13 mouse cellular contexts compared by ENCODE assay signal in genomic region chr4:83467615-83468014, GRCm38 (mm10). TPM values are rescaled to one million over a fixed set of nuclear protein-coding genes. Genes with fewer than 3 reads are reported as not detected.
A peak's percentile ranks its signal among the peaks of the same experiment; 100 is the strongest.
DNase-seq lines count a peak whose midpoint lies in the region; ATAC-seq and TF ChIP-seq lines count a peak whose summit lies in the region.
"Had no signal": no experiment of that assay in that cellular context is flagged by ENCODE, and none has a peak within 500 bp of the region (broad histone marks: within the 10 kb centered on the region; RNA-seq: fewer than 3 reads in every experiment).

No protein-coding gene starts in this region.

- 58% methylated on average over 7 of the region's 7 CpGs for WGBS in hindbrain, postnatal 0 days
- WGBS in hindbrain, embryonic 10.5 days: 91% methylated on average over 7 of the region's 7 CpGs
- 5% methylated on average over 7 of the region's 7 CpGs for WGBS in cerebellum, adult 2 months
- WGBS in midbrain, embryonic 16.5 days: 79% methylated on average over 7 of the region's 7 CpGs

- H3K4me2 ChIP-seq in hindbrain, postnatal 0 days (ENCODE audit: low read depth, low read length): no peak overlapping the region
- H3K4me2 ChIP-seq in midbrain, embryonic 16.5 days (ENCODE audit: low read length): no peak overlapping the region
- H3K4me2 ChIP-seq: liver, embryonic 15.5 days had no signal

- H3K27me3 ChIP-seq in hindbrain, postnatal 0 days (ENCODE audit: insufficient read depth, low read length): no peaks in the 10 kb centered on the region
- no peaks in the 10 kb centered on the region for H3K27me3 ChIP-seq in hindbrain, embryonic 10.5 days (ENCODE audit: insufficient read depth, poor library complexity, severe bottlenecking)
- no peaks in the 10 kb centered on the region for H3K27me3 ChIP-seq in cerebellum, adult 2 months (ENCODE audit: control insufficient read depth, insufficient read depth, low read length)
- no peaks in the 10 kb centered on the region for H3K27me3 ChIP-seq in midbrain, embryonic 16.5 days (ENCODE audit: control insufficient read depth, insufficient read depth, low read depth, low read length)
- H3K27me3 ChIP-seq: liver, embryonic 15.5 days had no signal

- no peak overlapping the region for H3K9ac ChIP-seq in hindbrain, postnatal 0 days (replicated peaks; ENCODE audit: low read length)
- H3K9ac ChIP-seq in midbrain, embryonic 16.5 days (ENCODE audit: low read depth, low read length): no peak overlapping the region
- H3K9ac ChIP-seq: liver, embryonic 15.5 days had no signal

- no peak for TF ChIP-seq POLR2A in cerebellum, adult 2 months (IDR thresholded peaks at IDR 0.05; ENCODE audit: borderline replicate concordance, insufficient read depth, low read length)

- no peaks in the 10 kb centered on the region for H3K9me3 ChIP-seq in hindbrain, postnatal 0 days (ENCODE audit: low read length)
- H3K9me3 ChIP-seq in hindbrain, embryonic 10.5 days: no peaks in the 10 kb centered on the region
- no peaks in the 10 kb centered on the region for H3K9me3 ChIP-seq in midbrain, embryonic 16.5 days (replicated peaks; ENCODE audit: control insufficient read depth, low read length, poor library complexity, severe bottlenecking)
- H3K9me3 ChIP-seq: liver, embryonic 15.5 days had no signal

- no peak overlapping the region for H3K4me3 ChIP-seq in hindbrain, postnatal 0 days (ENCODE audit: low read length)
- H3K4me3 ChIP-seq in hindbrain, embryonic 10.5 days: no peak overlapping the region
- no peak overlapping the region for H3K4me3 ChIP-seq in cerebellum, adult 2 months (replicated peaks; ENCODE audit: insufficient read depth, low read depth, low read length)
- H3K4me3 ChIP-seq in midbrain, embryonic 16.5 days (ENCODE audit: low read depth, low read length): no peak overlapping the region
- H3K4me3 ChIP-seq: liver, embryonic 15.5 days had no signal

- H3K4me1 ChIP-seq in hindbrain, postnatal 0 days (ENCODE audit: insufficient read depth, low read length): no peaks in the 10 kb centered on the region
- 0 out of 2 replicates have a peak, but pooled peaks cover 3% of the 10 kb centered on the region for H3K4me1 ChIP-seq in hindbrain, embryonic 10.5 days (replicated peaks)
- peaks cover 7% of the 10 kb centered on the region for H3K4me1 ChIP-seq in cerebellum, adult 2 months (ENCODE audit: control insufficient read depth, insufficient read depth, low read length)
- no peaks in the 10 kb centered on the region; the same call in 1 of the 2 replicates for H3K4me1 ChIP-seq in midbrain, embryonic 16.5 days (ENCODE audit: control insufficient read depth, insufficient read depth, low read length)
- H3K4me1 ChIP-seq: liver, embryonic 15.5 days had no signal

- no peak for TF ChIP-seq CTCF in hindbrain, postnatal 0 days (IDR thresholded peaks at IDR 0.05; ENCODE audit: low read depth)
- TF ChIP-seq CTCF in cerebellum, adult 2 months (IDR thresholded peaks at IDR 0.05; ENCODE audit: borderline replicate concordance, insufficient read depth, low read depth, low read length): no peak

- peaks cover 38% of the 10 kb centered on the region for H3K36me3 ChIP-seq in hindbrain, postnatal 0 days (ENCODE audit: insufficient read depth, low read length)
- peaks cover 98% of the 10 kb centered on the region for H3K36me3 ChIP-seq in hindbrain, embryonic 10.5 days
- peaks cover 42% of the 10 kb centered on the region for H3K36me3 ChIP-seq in midbrain, embryonic 16.5 days (ENCODE audit: control insufficient read depth, insufficient read depth, low read length)

- no peak for DNase-seq in hindbrain, postnatal 0 days (ENCODE audit: low spot score)
- no peak for DNase-seq in hindbrain, embryonic 10.5 days (ENCODE audit: low spot score)
- DNase-seq in cerebellum, adult 2 months: peak; percentile 90
- no peak for DNase-seq in adrenal gland, postnatal 25 days
- no peak for DNase-seq in ovary, adult 18-20 months (ENCODE audit: low spot score)
- DNase-seq: embryo, embryonic 11 days; heart, adult 18-20 months; lung, postnatal 14 days had no signal

- H3K27ac ChIP-seq in hindbrain, postnatal 0 days: no peak overlapping the region
- no peak overlapping the region for H3K27ac ChIP-seq in hindbrain, embryonic 10.5 days
- H3K27ac ChIP-seq in cerebellum, adult 2 months (ENCODE audit: insufficient read depth, low read length): peak overlapping the region; percentile 60
- 0 out of 2 replicates have a peak overlapping the region, but pooled peaks have one; percentile 22 for H3K27ac ChIP-seq in midbrain, embryonic 16.5 days (ENCODE audit: low read length)
- H3K27ac ChIP-seq: kidney, postnatal 0 days; liver, embryonic 15.5 days had no signal

- ATAC-seq in hindbrain, postnatal 0 days: peak; percentile 40; the same call in 1 of the 2 replicates
- peak; percentile 92 for ATAC-seq in cerebellum, adult (ENCODE audit: insufficient number of reproducible peaks, low FRiP score, low TSS enrichment)
- ATAC-seq in midbrain, embryonic 16.5 days: no peak
- ATAC-seq: activated CD4-positive, CD25-positive, alpha-beta regulatory T cell, adult 4 months had no signal

RNA-seq across cellular contexts. Expression of gene Psip1, which starts 18.6 kb away (rescaled TPM):
- total RNA-seq in hindbrain, postnatal 0 days (2014; rRNA removed): 151 and 176 TPM in 2 replicates
- polyA plus RNA-seq in hindbrain, postnatal 0 days (2015; fragmentation: Nextera tagmentation; extraction: Ambion mirVana): 284 and 285 TPM in 2 replicates
- 244 and 275 TPM in 2 replicates for polyA plus RNA-seq in hindbrain, embryonic 10.5 days (2016; fragmentation: Nextera tagmentation; extraction: Ambion mirVana)
- polyA plus RNA-seq in cerebellum, adult 2 months (2012; rRNA removed): 191 and 200 TPM in 2 replicates
- 284 and 290 TPM in 2 replicates for polyA plus RNA-seq in midbrain, embryonic 16.5 days (2015; fragmentation: Nextera tagmentation; extraction: Ambion mirVana)
- 58.7 and 67.3 TPM in 2 replicates for total RNA-seq in adrenal gland, postnatal 25 days (2021)

RNA-seq across cellular contexts. Expression of gene Snapc3, which starts 50.1 kb away (rescaled TPM):
- 20.1 and 42.8 TPM in 2 replicates for total RNA-seq in hindbrain, postnatal 0 days (2014; rRNA removed)
- polyA plus RNA-seq in hindbrain, postnatal 0 days (2015; fragmentation: Nextera tagmentation; extraction: Ambion mirVana): 30.6 and 34.1 TPM in 2 replicates
- polyA plus RNA-seq in hindbrain, embryonic 10.5 days (2016; fragmentation: Nextera tagmentation; extraction: Ambion mirVana): 63.8 and 65.1 TPM in 2 replicates
- 36.6 and 38.0 TPM in 2 replicates for polyA plus RNA-seq in cerebellum, adult 2 months (2012; rRNA removed)
- 64.9 and 75.5 TPM in 2 replicates for polyA plus RNA-seq in midbrain, embryonic 16.5 days (2015; fragmentation: Nextera tagmentation; extraction: Ambion mirVana)
- 27.5 and 31.8 TPM in 2 replicates for total RNA-seq in adrenal gland, postnatal 25 days (2021)

RNA-seq across cellular contexts. Expression of gene Ccdc171, which starts 57.7 kb away (rescaled TPM):
- 1.1 and 3.2 TPM in 2 replicates for total RNA-seq in hindbrain, postnatal 0 days (2014; rRNA removed)
- polyA plus RNA-seq in hindbrain, postnatal 0 days (2015; fragmentation: Nextera tagmentation; extraction: Ambion mirVana): 2.0 and 2.3 TPM in 2 replicates
- polyA plus RNA-seq in hindbrain, embryonic 10.5 days (2016; fragmentation: Nextera tagmentation; extraction: Ambion mirVana): 3.3 and 4.5 TPM in 2 replicates
- polyA plus RNA-seq in cerebellum, adult 2 months (2012; rRNA removed): 1.8 and 2.1 TPM in 2 replicates
- polyA plus RNA-seq in midbrain, embryonic 16.5 days (2015; fragmentation: Nextera tagmentation; extraction: Ambion mirVana): 3.5 TPM in 2 replicates
- 3.6 and 3.7 TPM in 2 replicates for total RNA-seq in adrenal gland, postnatal 25 days (2021)

Comparison
In these comparisons a context has a peak if more than half of its experiments do, and no peak if none do; other contexts are left out.
1. DNase-seq: peak in cerebellum, adult 2 months (2 of 2); none in hindbrain, postnatal 0 days (single experiment), hindbrain, embryonic 10.5 days (single experiment), adrenal gland, postnatal 25 days (single experiment) and ovary, adult 18-20 months (single experiment).
2. H3K27ac ChIP-seq: peak in cerebellum, adult 2 months (single experiment) and midbrain, embryonic 16.5 days (single experiment); none in hindbrain, postnatal 0 days (single experiment) and hindbrain, embryonic 10.5 days (single experiment).